Mouse (Mus musculus): ENCODE results near the gene Ifngr1. TPM values are rescaled to one million over a fixed set of nuclear protein-coding genes. Genes with fewer than 3 reads are reported as not detected.

Ifngr1 gene
- polyA plus RNA-seq, 1 experiment from 2014 or later, result 16.3 TPM

Other genes starting within 250 kb of the Ifngr1 start
- 0.99 and 1.6 TPM in 2 replicates for gene Olig3, start 235.4 kb upstream of the Ifngr1 start, polyA plus RNA-seq (2015; fragmentation: Nextera tagmentation; extraction: Ambion mirVana)
- not detected in 2 replicates for gene Il22ra2, start 30.0 kb downstream of the Ifngr1 start, polyA plus RNA-seq (2015; fragmentation: Nextera tagmentation; extraction: Ambion mirVana)
- 0.11 and 0.15 TPM in 2 replicates for gene Il20ra, start 120.6 kb downstream of the Ifngr1 start, polyA plus RNA-seq (2015; fragmentation: Nextera tagmentation; extraction: Ambion mirVana)

All from forebrain, embryonic 15.5 days (tissue).